Mouse (Mus musculus): ENCODE results near the gene Atn1. TPM values are rescaled to one million over a fixed set of nuclear protein-coding genes. Genes with fewer than 3 reads are reported as not detected.

Gene Atn1
- polyA plus RNA-seq, 1 experiment from 2014 or later: 24.7 TPM

DNA sequence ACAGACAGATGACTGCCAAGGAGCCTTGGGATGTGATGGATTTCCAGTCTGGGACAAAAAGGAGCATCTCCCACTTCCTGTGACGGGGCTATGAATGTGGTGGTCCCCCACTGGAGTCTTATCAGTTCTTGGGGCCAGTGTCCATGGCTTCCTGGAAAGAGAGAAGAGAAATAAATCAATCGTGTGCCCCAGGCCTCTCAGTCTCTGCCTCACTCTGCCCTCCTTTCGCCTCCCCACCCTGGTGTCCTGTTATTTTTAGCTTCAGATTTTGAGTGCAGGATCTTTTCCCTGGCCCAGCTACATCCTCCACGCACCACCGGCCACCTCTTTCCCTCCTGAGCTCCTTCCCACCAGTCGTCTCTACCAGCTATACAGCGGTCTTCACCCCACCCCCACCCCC lies 13.7 kb upstream of the Atn1 start:
- Histone ChIP-seq H3K9ac (ENCODE audit: low read depth, low read length) (peak overlapping the region; percentile 84), H3K36me3 (ENCODE audit: control insufficient read depth, insufficient read depth, low read length) (0 out of 2 replicates have a peak, but pooled peaks cover 2% of the 10 kb centered on the region), H3K27me3 (replicated peaks; ENCODE audit: control insufficient read depth, insufficient read depth, low read length) (no peaks in the 10 kb centered on the region), H3K4me1 (ENCODE audit: control insufficient read depth, insufficient read depth, low read depth, low read length) (peaks cover 20% of the 10 kb centered on the region), H3K27ac (ENCODE audit: low read depth, low read length) (peak overlapping the region; percentile 75), H3K4me3 (ENCODE audit: low read length) (peak overlapping the region; percentile 63), H3K4me2 (ENCODE audit: low read length) (peak overlapping the region; percentile 82), H3K9me3 (ENCODE audit: control insufficient read depth, low read length) (no peaks in the 10 kb centered on the region)
- 55% methylated on average over 7 of the region's 7 CpGs for WGBS
- no peak for ATAC-seq

DNA sequence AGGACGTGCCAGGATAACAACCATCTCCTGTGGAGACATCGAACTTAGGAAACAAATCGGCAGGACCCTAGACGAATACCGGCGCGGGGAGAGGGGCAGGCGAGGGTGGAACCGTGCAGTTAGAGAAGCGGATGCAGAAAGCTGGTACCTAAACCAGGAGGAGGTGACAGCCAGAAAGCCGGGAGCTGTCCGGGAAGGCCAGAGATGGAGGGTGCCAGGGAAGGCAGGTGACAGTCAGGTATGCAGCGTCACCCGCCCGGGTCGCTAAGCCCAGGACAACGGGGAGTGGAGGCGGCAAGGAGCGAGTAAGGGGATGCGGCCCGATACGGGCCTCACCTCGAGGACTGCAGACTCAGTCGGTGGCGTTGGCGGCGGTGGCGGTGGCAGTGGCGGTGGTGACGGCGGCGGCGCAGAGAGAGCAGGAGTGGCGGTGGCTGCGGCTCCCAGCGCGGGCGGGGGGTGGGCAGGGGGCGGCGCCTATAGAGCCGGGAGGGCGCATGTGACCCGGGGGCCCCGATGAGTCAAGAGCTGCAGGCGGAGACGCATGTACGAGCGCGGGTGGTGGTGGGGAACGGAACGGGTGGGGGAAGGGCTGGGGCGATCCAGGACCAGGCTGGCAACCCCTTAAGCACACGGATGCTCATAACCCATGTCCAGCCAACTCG lies 12.9 kb upstream of the Atn1 start, which contains the start of gene Eno2:
Gene Eno2, minus strand, starts transcription at position 573 of the 665 bp plus-strand sequence.
- Histone ChIP-seq H3K4me1 (ENCODE audit: control insufficient read depth, insufficient read depth, low read depth, low read length) (peaks cover 20% of the 10 kb centered on the region), H3K9ac (ENCODE audit: low read depth, low read length) (peak within 1 kb of the TSS; percentile 84), H3K4me2 (ENCODE audit: low read length) (peak within 1 kb of the TSS; percentile 82), H3K27ac (ENCODE audit: low read depth, low read length) (peak within 1 kb of the TSS; percentile 75), H3K4me3 (ENCODE audit: low read length) (peak within 1 kb of the TSS; percentile 63), H3K27me3 (replicated peaks; ENCODE audit: control insufficient read depth, insufficient read depth, low read length) (no peaks in the 10 kb centered on the region), H3K9me3 (ENCODE audit: control insufficient read depth, low read length) (no peaks in the 10 kb centered on the region), H3K36me3 (ENCODE audit: control insufficient read depth, insufficient read depth, low read length) (0 out of 2 replicates have a peak, but pooled peaks cover 2% of the 10 kb centered on the region)
- under 1% methylated on average over 49 of the region's 54 CpGs for WGBS
- peak; percentile 88 for ATAC-seq

DNA sequence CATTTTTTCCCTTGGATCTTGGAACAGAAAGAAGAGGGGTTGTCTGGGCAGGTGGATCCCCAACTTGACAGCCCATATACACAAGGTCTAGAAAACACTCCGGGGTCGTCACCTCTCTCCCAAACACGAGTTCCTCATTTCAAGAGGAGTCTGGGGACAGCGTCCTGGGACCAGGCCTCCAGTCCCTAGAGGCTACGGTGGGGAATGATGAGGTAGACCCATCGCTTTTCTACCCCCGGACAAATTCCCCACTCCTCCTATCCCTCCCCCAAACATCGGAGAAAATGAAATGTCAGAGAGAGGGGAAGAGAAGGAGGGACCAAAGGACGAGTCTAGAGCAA lies 12.3 kb upstream of the Atn1 start:
- Histone ChIP-seq H3K9me3 (ENCODE audit: control insufficient read depth, low read length) (no peaks in the 10 kb centered on the region), H3K4me3 (ENCODE audit: low read length) (peak overlapping the region; percentile 63)

DNA sequence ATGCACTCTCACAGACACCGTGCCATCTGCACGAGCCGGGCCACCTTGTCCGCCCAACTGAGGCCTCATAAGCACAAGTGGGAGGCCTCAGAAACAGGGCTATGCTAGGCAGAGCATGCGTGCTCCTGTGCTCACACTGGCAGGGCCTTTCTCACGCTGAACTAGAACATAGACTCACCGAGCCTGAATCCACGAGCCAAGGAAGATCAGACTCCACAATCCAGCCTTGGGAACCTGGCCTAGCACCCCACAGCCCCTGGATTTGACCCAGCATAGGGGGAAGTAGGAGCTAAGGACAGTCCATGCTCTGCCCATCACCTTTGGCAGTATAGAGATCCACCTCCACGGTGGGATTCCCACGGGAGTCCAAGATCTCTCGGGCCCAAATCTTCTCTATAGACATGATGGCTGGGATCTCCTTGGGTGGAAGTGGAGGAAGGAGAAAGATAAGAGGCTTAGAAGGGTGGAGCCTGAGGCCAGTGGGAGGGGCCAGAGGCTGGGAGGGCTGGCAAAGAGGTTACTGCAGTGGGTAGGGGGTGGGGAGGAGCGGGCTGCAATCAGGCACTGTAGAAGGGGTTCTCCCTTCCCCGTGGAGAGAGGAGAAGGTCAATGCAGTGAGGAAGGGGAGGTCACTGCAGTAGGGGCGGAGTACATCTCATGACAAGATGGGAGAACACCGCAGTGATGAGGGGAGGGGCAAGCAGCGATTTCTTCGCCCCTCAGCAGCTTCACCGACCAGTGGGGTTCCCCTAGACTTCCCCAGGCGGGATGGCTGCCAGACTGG lies 11.8 kb upstream of the Atn1 start:
- Histone ChIP-seq H3K4me1 (ENCODE audit: control insufficient read depth, insufficient read depth, low read depth, low read length) (peaks cover 20% of the 10 kb centered on the region), H3K27ac (ENCODE audit: low read depth, low read length) (peak overlapping the region; percentile 75), H3K27me3 (replicated peaks; ENCODE audit: control insufficient read depth, insufficient read depth, low read length) (no peaks in the 10 kb centered on the region), H3K4me3 (ENCODE audit: low read length) (peak overlapping the region; percentile 63), H3K9me3 (ENCODE audit: control insufficient read depth, low read length) (no peaks in the 10 kb centered on the region), H3K9ac (ENCODE audit: low read depth, low read length) (peak overlapping the region; percentile 84), H3K36me3 (ENCODE audit: control insufficient read depth, insufficient read depth, low read length) (0 out of 2 replicates have a peak, but pooled peaks cover 2% of the 10 kb centered on the region), H3K4me2 (ENCODE audit: low read length) (peak overlapping the region; percentile 82)
- ATAC-seq: peak; percentile 40
- WGBS: 22% methylated on average over 19 of the region's 19 CpGs

More for the DNA sequence above, 12.3 kb upstream of the Atn1 start:
- Histone ChIP-seq H3K4me2 (ENCODE audit: low read length) (peak overlapping the region; percentile 82), H3K9ac (ENCODE audit: low read depth, low read length) (peak overlapping the region; percentile 84), H3K27ac (ENCODE audit: low read depth, low read length) (peak overlapping the region; percentile 75), H3K4me1 (ENCODE audit: control insufficient read depth, insufficient read depth, low read depth, low read length) (peaks cover 20% of the 10 kb centered on the region), H3K27me3 (replicated peaks; ENCODE audit: control insufficient read depth, insufficient read depth, low read length) (no peaks in the 10 kb centered on the region), H3K36me3 (ENCODE audit: control insufficient read depth, insufficient read depth, low read length) (0 out of 2 replicates have a peak, but pooled peaks cover 2% of the 10 kb centered on the region)
- ATAC-seq: peak; percentile 12
- WGBS: 5% methylated on average over 9 of the region's 9 CpGs

DNA sequence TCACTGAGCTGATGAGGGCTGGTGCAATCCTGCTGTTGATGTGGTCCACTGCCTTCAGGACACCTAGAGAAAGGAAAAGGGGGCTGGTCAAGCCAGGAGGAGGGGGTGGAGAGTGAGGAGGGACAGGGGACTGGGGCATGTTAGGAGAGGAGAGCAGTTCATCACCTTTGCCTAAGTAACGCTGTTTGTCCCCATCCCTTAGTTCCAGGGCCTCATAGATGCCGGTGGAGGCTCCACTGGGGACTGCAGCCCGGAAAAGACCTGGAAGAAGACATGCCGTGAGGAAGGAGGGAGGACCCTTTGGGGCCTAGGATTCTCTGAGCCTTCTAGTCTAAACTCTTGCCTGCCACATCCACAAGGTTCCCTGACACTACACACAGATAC lies 11.2 kb upstream of the Atn1 start:
- 39% methylated on average over 4 of the region's 4 CpGs for WGBS
- Histone ChIP-seq H3K4me2 (ENCODE audit: low read length) (peak overlapping the region; percentile 82), H3K9ac (ENCODE audit: low read depth, low read length) (peak overlapping the region; percentile 84), H3K4me3 (ENCODE audit: low read length) (peak overlapping the region; percentile 63), H3K27me3 (replicated peaks; ENCODE audit: control insufficient read depth, insufficient read depth, low read length) (no peaks in the 10 kb centered on the region), H3K4me1 (ENCODE audit: control insufficient read depth, insufficient read depth, low read depth, low read length) (peaks cover 20% of the 10 kb centered on the region), H3K9me3 (ENCODE audit: control insufficient read depth, low read length) (no peaks in the 10 kb centered on the region), H3K36me3 (ENCODE audit: control insufficient read depth, insufficient read depth, low read length) (0 out of 2 replicates have a peak, but pooled peaks cover 2% of the 10 kb centered on the region), H3K27ac (ENCODE audit: low read depth, low read length) (0 out of 2 replicates have a peak overlapping the region, but pooled peaks have one; percentile 39)
- ATAC-seq: no peak

DNA sequence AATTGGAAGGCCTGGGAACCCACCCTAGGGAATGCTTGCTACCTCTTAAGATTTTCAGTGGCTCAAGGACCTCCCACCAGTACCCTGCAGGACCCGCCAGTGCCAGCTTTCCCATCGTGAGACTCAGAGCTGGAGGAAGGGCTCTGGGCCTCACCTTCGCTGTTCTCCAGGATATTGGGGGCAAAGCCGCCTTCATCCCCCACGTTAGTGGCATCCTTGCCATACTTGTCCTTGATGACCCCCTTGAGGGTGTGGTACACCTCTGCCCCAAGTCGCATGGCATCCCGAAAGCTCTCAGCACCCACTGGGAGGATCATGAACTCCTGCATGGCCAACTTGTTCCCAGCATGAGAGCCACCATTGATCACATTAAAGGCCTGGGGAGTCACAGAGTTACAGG lies 9.6 kb upstream of the Atn1 start:
- H3K4me2 ChIP-seq (ENCODE audit: low read length): no peak overlapping the region
- 83% methylated on average over 7 of the region's 7 CpGs for WGBS
- no peak overlapping the region for H3K4me3 ChIP-seq (ENCODE audit: low read length)
- no peak overlapping the region for H3K27ac ChIP-seq (ENCODE audit: low read depth, low read length)
- no peak overlapping the region for H3K9ac ChIP-seq (ENCODE audit: low read depth, low read length)
- H3K27me3 ChIP-seq (replicated peaks; ENCODE audit: control insufficient read depth, insufficient read depth, low read length): no peaks in the 10 kb centered on the region
- H3K4me1 ChIP-seq (ENCODE audit: control insufficient read depth, insufficient read depth, low read depth, low read length): peaks cover 20% of the 10 kb centered on the region
- no peak for ATAC-seq
- no peaks in the 10 kb centered on the region for H3K9me3 ChIP-seq (ENCODE audit: control insufficient read depth, low read length)
- 0 out of 2 replicates have a peak, but pooled peaks cover 2% of the 10 kb centered on the region for H3K36me3 ChIP-seq (ENCODE audit: control insufficient read depth, insufficient read depth, low read length)

DNA sequence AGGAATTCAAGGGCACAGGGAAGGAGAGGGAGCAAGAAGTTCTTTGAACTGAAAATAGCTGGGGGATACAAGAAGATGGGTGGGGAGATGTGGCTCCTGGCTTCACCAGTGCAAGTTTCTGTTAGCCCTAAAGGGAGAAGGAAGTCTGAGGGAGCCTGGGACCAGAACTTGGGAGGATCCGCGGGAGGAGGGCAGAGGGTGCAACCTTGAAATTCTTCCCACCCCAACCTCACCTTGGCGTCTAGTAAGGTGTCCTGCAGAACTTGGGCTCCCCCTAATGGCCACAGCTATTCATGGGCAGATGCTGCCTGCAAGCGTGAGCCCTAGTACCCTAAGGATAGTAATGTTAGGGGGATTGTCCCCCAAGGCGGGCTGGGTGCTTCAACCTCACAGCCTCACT lies 2.9 kb upstream of the Atn1 start:
- Histone ChIP-seq H3K4me2 (ENCODE audit: low read length) (no peak overlapping the region), H3K4me3 (ENCODE audit: low read length) (no peak overlapping the region), H3K36me3 (ENCODE audit: control insufficient read depth, insufficient read depth, low read length) (no peaks in the 10 kb centered on the region), H3K27ac (ENCODE audit: low read depth, low read length) (peak overlapping the region; percentile 66), H3K9ac (ENCODE audit: low read depth, low read length) (no peak overlapping the region), H3K27me3 (replicated peaks; ENCODE audit: control insufficient read depth, insufficient read depth, low read length) (no peaks in the 10 kb centered on the region), H3K9me3 (ENCODE audit: control insufficient read depth, low read length) (no peaks in the 10 kb centered on the region), H3K4me1 (ENCODE audit: control insufficient read depth, insufficient read depth, low read depth, low read length) (peaks cover 26% of the 10 kb centered on the region)
- no peak for ATAC-seq
- 3% methylated on average over 5 of the region's 5 CpGs for WGBS

DNA sequence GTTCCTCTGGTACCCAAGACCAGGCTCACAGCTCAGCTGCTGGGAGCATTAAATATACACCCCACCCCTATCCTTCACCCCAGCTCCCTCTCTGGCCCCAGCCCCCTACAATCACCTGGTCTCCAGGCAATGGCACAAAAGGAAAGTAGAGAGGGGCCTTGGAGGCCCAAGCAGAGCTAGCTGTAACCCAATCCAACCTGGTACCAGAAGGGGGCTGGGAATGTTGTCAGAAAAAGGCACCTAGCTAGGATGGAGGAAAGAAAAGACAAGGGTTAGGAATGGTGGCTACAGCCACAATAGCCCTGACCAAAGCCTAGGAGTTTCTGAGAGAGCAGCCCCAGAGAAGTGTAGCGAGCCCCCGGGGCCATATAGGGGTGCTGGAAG lies 2.5 kb upstream of the Atn1 start:
- Histone ChIP-seq H3K27ac (ENCODE audit: low read depth, low read length) (peak overlapping the region; percentile 66), H3K9me3 (ENCODE audit: control insufficient read depth, low read length) (no peaks in the 10 kb centered on the region), H3K9ac (ENCODE audit: low read depth, low read length) (0 out of 2 replicates have a peak overlapping the region, but pooled peaks have one; percentile 6), H3K36me3 (ENCODE audit: control insufficient read depth, insufficient read depth, low read length) (no peaks in the 10 kb centered on the region), H3K4me2 (ENCODE audit: low read length) (no peak overlapping the region), H3K4me1 (ENCODE audit: control insufficient read depth, insufficient read depth, low read depth, low read length) (peaks cover 30% of the 10 kb centered on the region), H3K27me3 (replicated peaks; ENCODE audit: control insufficient read depth, insufficient read depth, low read length) (no peaks in the 10 kb centered on the region), H3K4me3 (ENCODE audit: low read length) (no peak overlapping the region)
- ATAC-seq: no peak
- WGBS: 50% methylated on average over 2 of the region's 2 CpGs

Data from hindbrain, embryonic 16.5 days (tissue).